Mouse (Mus musculus): Measurements from ENCODE around the gene Rpl18a. TPM values are rescaled to one million over a fixed set of nuclear protein-coding genes. Genes with fewer than 3 reads are reported as not detected.

Gene Rpl18a
- polyA plus RNA-seq, 1 experiment from 2014 or later = 2,149 TPM

DNA sequence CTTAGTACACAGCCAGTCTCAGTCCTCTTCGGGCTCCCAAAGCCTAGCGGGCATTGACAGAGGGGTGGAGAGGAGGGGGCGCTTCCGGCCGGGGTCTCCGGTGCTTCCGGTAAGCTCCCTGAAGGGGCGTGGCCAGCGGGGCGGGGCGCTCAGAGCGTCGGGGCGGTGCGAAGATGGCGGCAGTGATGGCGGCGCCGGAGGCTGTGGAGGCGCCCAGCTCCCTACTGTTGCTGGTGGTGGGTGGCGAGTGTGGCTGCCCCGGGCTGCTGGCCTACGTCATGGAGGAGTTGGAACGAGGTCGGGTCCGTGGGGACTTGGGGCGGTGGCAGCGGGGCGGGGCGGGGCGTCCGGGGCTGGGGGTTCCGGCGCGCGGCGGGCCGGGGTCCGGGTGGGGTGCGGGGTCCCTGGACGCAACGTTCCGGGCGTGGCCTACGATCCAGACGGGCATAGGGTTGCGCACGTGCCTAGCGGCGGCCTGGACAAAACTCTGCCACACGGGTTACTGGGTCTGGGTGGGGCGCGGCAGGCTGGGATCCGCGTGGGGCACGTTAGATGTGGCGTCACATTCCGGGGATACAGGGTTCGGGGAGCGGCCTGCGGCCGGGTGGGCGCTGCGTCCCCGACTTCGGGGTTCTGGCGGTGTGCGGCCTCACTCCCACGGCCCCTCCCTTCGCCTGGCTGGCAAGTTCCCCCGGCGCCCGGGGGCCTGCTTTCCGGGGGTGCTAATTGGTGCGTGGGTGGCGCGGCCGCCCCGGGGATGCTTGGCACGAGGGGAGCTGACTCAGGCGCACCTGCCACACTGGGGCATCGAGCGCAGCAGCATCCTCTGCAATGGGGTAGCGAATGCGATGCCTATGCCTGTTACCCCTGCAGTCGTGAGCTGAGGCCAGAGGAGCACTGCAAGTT is 8.9 kb upstream of the Rpl18a start, which contains the start of gene Map1s:
Gene Map1s (plus strand): TSS at position 102 of the 906 bp plus-strand sequence.
- Histone ChIP-seq H3K9me3 (replicated peaks; ENCODE audit: control insufficient read depth, low read length) (no peaks in the 10 kb centered on the region), H3K4me2 (ENCODE audit: low read depth, low read length) (peak within 1 kb of the TSS; percentile 92), H3K27me3 (ENCODE audit: control insufficient read depth, insufficient read depth, low read depth, low read length) (no peaks in the 10 kb centered on the region), H3K4me3 (ENCODE audit: low read depth, low read length) (peak within 1 kb of the TSS; percentile 81), H3K27ac (ENCODE audit: low read length) (peak within 1 kb of the TSS; percentile 75), H3K9ac (ENCODE audit: low read depth, low read length) (peak within 1 kb of the TSS; percentile 85), H3K4me1 (ENCODE audit: control insufficient read depth, low read depth, low read length) (peaks cover 20% of the 10 kb centered on the region), H3K36me3 (ENCODE audit: control insufficient read depth, insufficient read depth) (no peaks in the 10 kb centered on the region)
- WGBS (ENCODE audit: insufficient replicate concordance) = 1% methylated on average over 85 of the region's 86 CpGs
- ATAC-seq (ENCODE audit: low read depth) = peak; percentile 77

DNA sequence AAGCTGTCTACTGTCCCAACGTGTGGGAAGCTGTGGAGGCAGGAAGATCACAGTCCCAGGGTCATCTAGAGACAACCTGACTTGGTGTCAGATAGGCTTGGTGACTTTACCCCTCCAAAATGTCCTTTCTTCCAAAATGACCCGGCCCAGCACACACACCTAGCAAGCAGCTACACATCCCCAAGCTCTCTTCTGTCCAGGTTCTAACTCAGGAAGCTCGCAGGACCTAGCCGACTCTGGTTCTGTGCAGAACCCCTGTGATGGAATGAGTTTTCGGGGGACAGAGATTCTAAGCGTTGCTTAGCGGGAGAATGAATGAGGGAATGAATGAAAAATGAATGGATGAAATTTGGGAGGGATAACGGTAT is 8.2 kb upstream of the Rpl18a start:
- no peaks in the 10 kb centered on the region for H3K36me3 ChIP-seq (ENCODE audit: control insufficient read depth, insufficient read depth)
- peak overlapping the region; percentile 81 for H3K4me3 ChIP-seq (ENCODE audit: low read depth, low read length)
- H3K4me1 ChIP-seq (ENCODE audit: control insufficient read depth, low read depth, low read length) = peaks cover 20% of the 10 kb centered on the region
- peak overlapping the region; percentile 75 for H3K27ac ChIP-seq (ENCODE audit: low read length)
- H3K27me3 ChIP-seq (ENCODE audit: control insufficient read depth, insufficient read depth, low read depth, low read length) = no peaks in the 10 kb centered on the region
- 6% methylated on average over 8 of the region's 8 CpGs for WGBS (ENCODE audit: insufficient replicate concordance)
- H3K9ac ChIP-seq (ENCODE audit: low read depth, low read length) = peak overlapping the region; percentile 85
- no peak for ATAC-seq (ENCODE audit: low read depth)
- peak overlapping the region; percentile 92 for H3K4me2 ChIP-seq (ENCODE audit: low read depth, low read length)
- no peaks in the 10 kb centered on the region for H3K9me3 ChIP-seq (replicated peaks; ENCODE audit: control insufficient read depth, low read length)

DNA sequence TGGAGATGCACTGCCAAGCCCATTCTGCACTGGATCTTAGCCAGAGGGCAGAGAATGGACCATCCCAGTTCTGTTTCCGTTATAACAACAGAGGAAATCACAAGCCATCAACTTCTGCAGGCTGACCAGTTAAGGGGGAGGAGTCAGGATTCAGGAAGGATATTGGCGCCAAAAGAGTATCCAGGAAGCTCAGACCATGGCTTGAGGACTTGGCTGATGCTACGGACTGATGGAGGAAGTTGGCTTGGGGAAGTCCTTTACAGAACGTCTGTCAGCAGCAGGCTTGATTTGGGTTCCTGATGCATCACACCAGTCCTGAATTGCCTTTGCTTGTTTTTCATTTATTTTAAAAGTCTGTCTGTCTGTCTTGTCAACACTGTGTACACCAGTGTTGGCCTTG is 7.3 kb upstream of the Rpl18a start:
- H3K4me2 ChIP-seq (ENCODE audit: low read depth, low read length) = no peak overlapping the region
- H3K4me3 ChIP-seq (ENCODE audit: low read depth, low read length) = no peak overlapping the region

DNA sequence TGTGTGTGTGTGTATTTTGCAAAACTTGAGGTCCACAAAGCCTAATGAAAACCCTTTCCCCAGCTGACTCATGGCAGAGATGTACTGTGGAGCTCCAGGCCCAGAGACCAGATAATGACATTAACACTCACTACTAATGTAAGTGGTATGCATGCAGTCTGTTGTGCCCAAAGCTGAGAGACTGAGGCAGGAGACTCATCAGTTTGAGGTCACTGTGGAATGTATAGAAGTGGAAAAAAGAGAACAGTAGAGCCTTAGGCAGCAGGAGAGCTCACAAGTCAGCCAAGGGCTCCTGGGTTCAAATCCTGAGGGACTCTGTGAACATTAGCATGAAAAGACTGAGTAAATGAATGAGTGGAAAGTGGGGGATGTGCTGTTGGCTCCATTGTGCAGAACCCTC is 6.4 kb upstream of the Rpl18a start:
- Histone ChIP-seq H3K27ac (ENCODE audit: low read length) (no peak overlapping the region), H3K4me3 (ENCODE audit: low read depth, low read length) (no peak overlapping the region)
- ATAC-seq (ENCODE audit: low read depth) = no peak

More for the DNA sequence above, 7.3 kb upstream of the Rpl18a start:
- 21% methylated on average over 4 of the region's 4 CpGs for whole genome bisulfite sequencing (ENCODE audit: insufficient replicate concordance)
- Histone ChIP-seq H3K36me3 (ENCODE audit: control insufficient read depth, insufficient read depth) (no peaks in the 10 kb centered on the region), H3K4me1 (ENCODE audit: control insufficient read depth, low read depth, low read length) (peaks cover 20% of the 10 kb centered on the region), H3K9ac (ENCODE audit: low read depth, low read length) (no peak overlapping the region), H3K27ac (ENCODE audit: low read length) (peak overlapping the region; percentile 75; the same call in 1 of the 2 replicates), H3K9me3 (replicated peaks; ENCODE audit: control insufficient read depth, low read length) (no peaks in the 10 kb centered on the region), H3K27me3 (ENCODE audit: control insufficient read depth, insufficient read depth, low read depth, low read length) (no peaks in the 10 kb centered on the region)
- no peak for ATAC-seq (ENCODE audit: low read depth)

DNA sequence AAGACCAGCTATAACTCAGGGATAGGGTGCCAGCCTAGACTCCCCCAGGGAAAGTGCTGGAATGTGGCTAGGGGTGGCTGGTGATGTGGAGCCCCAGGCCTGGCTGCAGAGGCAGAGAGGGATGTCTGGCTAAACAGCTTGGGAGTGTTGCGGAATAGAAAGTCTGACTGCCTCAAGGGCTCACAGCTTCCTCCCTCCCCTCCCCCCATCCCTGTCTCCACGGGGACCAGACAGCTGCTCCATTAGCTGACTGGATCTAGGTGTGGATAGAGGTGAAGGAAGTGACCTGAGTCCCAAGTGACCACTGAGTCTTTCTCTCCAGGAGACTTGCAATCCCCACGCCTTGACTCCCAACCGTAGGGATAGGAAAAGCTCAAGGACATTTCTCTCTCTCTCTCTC is 5.9 kb upstream of the Rpl18a start:
- H3K27ac ChIP-seq (ENCODE audit: low read length) = no peak overlapping the region
- no peaks in the 10 kb centered on the region for H3K36me3 ChIP-seq (ENCODE audit: control insufficient read depth, insufficient read depth)
- WGBS (ENCODE audit: insufficient replicate concordance) = 60% methylated on average over 4 of the region's 4 CpGs
- peaks cover 24% of the 10 kb centered on the region for H3K4me1 ChIP-seq (ENCODE audit: control insufficient read depth, low read depth, low read length)
- no peak overlapping the region for H3K9ac ChIP-seq (ENCODE audit: low read depth, low read length)
- no peaks in the 10 kb centered on the region for H3K27me3 ChIP-seq (ENCODE audit: control insufficient read depth, insufficient read depth, low read depth, low read length)
- no peak for ATAC-seq (ENCODE audit: low read depth)
- no peak overlapping the region for H3K4me3 ChIP-seq (ENCODE audit: low read depth, low read length)
- H3K9me3 ChIP-seq (replicated peaks; ENCODE audit: control insufficient read depth, low read length) = no peaks in the 10 kb centered on the region
- H3K4me2 ChIP-seq (ENCODE audit: low read depth, low read length) = no peak overlapping the region

More for the DNA sequence above, 6.4 kb upstream of the Rpl18a start:
- Histone ChIP-seq H3K9ac (ENCODE audit: low read depth, low read length) (no peak overlapping the region), H3K4me1 (ENCODE audit: control insufficient read depth, low read depth, low read length) (peaks cover 20% of the 10 kb centered on the region), H3K4me2 (ENCODE audit: low read depth, low read length) (no peak overlapping the region), H3K27me3 (ENCODE audit: control insufficient read depth, insufficient read depth, low read depth, low read length) (no peaks in the 10 kb centered on the region), H3K9me3 (replicated peaks; ENCODE audit: control insufficient read depth, low read length) (no peaks in the 10 kb centered on the region), H3K36me3 (ENCODE audit: control insufficient read depth, insufficient read depth) (no peaks in the 10 kb centered on the region)

DNA sequence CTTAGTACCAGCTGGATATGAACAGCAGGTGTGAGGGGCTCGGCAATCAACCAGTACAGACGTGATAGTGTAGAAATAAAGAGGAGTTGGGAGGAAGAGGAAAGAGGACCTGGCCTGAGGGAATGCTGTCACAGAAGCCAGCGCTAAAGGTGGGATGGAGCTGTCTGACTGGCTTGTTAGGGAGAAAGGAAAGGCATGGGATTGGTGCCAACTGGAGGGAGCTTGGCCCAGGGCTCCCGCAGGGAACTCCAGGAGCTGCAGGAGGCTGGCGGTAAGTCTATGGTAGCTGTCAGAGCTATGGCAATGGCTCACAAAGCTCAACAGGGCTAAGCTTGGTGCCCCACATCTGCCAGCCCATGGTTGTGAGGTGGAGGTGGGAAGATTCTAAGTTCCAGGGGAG is 5.0 kb upstream of the Rpl18a start:
- WGBS (ENCODE audit: insufficient replicate concordance) = 50% methylated on average over 5 of the region's 5 CpGs

DNA sequence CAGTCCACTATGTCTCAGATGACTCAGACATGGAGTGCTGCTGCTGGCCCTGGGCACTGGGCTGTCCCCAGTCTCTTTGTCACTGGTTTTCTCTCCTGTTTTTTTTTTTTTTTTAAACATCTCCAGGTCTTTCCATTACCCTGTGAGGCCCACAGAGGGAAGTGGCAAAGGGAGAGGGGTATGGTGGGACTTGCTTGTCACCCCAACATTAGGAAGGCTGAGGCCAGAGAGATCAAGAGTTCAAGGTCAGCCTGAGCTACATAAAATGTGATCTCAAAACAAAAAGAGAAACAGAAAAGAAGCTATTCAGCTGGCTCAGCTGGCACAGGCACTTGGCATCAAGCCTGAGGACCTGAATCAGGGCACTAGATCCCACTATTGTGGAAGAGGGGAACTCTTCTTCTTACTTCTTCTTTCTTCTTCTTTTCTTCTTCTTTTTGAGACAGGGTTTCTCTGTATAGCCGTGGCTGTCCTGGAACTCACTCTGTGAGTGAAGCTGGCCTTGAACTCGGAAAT is 3.7 kb upstream of the Rpl18a start:
- Histone ChIP-seq H3K4me3 (ENCODE audit: low read depth, low read length) (no peak overlapping the region), H3K27me3 (ENCODE audit: control insufficient read depth, insufficient read depth, low read depth, low read length) (no peaks in the 10 kb centered on the region), H3K4me1 (ENCODE audit: control insufficient read depth, low read depth, low read length) (peaks cover 22% of the 10 kb centered on the region), H3K27ac (ENCODE audit: low read length) (no peak overlapping the region), H3K9ac (ENCODE audit: low read depth, low read length) (no peak overlapping the region), H3K36me3 (ENCODE audit: control insufficient read depth, insufficient read depth) (no peaks in the 10 kb centered on the region), H3K9me3 (replicated peaks; ENCODE audit: control insufficient read depth, low read length) (no peaks in the 10 kb centered on the region), H3K4me2 (ENCODE audit: low read depth, low read length) (no peak overlapping the region)
- 45% methylated on average over 2 of the region's 2 CpGs for WGBS (ENCODE audit: insufficient replicate concordance)
- ATAC-seq (ENCODE audit: low read depth) = no peak

More for the DNA sequence above, 5.0 kb upstream of the Rpl18a start:
- no peak overlapping the region for H3K4me3 ChIP-seq (ENCODE audit: low read depth, low read length)
- no peak overlapping the region for H3K4me2 ChIP-seq (ENCODE audit: low read depth, low read length)
- peaks cover 24% of the 10 kb centered on the region for H3K4me1 ChIP-seq (ENCODE audit: control insufficient read depth, low read depth, low read length)
- H3K27ac ChIP-seq (ENCODE audit: low read length) = no peak overlapping the region
- no peaks in the 10 kb centered on the region for H3K27me3 ChIP-seq (ENCODE audit: control insufficient read depth, insufficient read depth, low read depth, low read length)
- no peaks in the 10 kb centered on the region for H3K9me3 ChIP-seq (replicated peaks; ENCODE audit: control insufficient read depth, low read length)
- H3K9ac ChIP-seq (ENCODE audit: low read depth, low read length) = no peak overlapping the region
- ATAC-seq (ENCODE audit: low read depth) = no peak
- H3K36me3 ChIP-seq (ENCODE audit: control insufficient read depth, insufficient read depth) = no peaks in the 10 kb centered on the region

DNA sequence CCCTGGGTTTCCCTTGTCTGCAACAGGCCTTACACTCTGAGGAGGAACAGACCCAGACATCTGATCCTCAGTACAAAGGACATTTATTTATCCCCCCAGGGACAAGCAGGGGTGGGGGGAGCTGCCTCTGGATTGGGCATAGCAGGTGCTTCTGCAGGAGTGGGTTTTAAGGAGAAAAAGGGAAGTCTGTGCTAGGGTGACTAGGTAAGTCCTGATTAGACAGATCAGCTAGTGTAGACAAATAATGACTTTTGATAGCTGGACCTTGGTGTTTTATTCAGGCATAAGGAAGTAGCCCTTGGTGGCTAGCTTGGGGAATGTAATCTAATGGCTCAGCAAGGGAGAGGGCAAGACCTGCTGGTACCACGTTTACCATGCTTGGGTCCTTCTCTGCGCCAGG is 2.0 kb upstream of the Rpl18a start:
- 74% methylated on average over 2 of the region's 2 CpGs for WGBS (ENCODE audit: insufficient replicate concordance)

DNA sequence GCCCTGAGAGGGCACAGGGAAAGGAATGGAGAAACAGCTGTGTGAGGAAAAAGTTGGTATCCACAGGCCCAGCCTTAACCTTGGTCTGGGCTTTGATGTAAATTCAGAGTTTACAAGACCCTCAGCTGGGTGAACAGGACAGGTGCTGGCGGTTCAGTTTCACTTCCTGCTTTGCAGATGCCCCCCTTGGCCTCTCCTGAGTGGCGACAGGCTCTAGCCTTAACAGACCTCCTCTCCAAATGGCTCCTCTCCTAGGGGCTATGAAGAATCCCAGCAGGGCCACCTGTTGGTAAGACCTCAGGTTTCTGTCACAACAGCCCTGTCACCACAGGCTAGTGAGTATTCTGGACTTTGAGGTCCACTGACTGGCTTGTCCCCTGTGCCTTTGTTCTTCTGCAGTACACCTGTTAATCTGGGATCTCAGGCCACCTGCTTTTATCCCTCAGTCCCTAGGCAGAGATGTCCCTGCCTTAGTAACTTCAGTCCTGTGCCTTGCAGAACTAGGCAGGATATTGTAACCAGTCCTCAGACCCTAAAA is 1.5 kb upstream of the Rpl18a start:
- Histone ChIP-seq H3K27me3 (ENCODE audit: control insufficient read depth, insufficient read depth, low read depth, low read length) (peaks cover 3% of the 10 kb centered on the region; the same call in 1 of the 2 replicates), H3K4me3 (ENCODE audit: low read depth, low read length) (no peak overlapping the region), H3K36me3 (ENCODE audit: control insufficient read depth, insufficient read depth) (peaks cover 21% of the 10 kb centered on the region), H3K9me3 (replicated peaks; ENCODE audit: control insufficient read depth, low read length) (no peaks in the 10 kb centered on the region), H3K9ac (ENCODE audit: low read depth, low read length) (no peak overlapping the region), H3K27ac (ENCODE audit: low read length) (no peak overlapping the region), H3K4me1 (ENCODE audit: control insufficient read depth, low read depth, low read length) (peaks cover 16% of the 10 kb centered on the region), H3K4me2 (ENCODE audit: low read depth, low read length) (0 out of 2 replicates have a peak overlapping the region, but pooled peaks have one; percentile 86)
- no peak for ATAC-seq (ENCODE audit: low read depth)
- WGBS (ENCODE audit: insufficient replicate concordance) = 13% methylated on average over 2 of the region's 2 CpGs

More for the DNA sequence above, 2.0 kb upstream of the Rpl18a start:
- no peak for ATAC-seq (ENCODE audit: low read depth)
- Histone ChIP-seq H3K9me3 (replicated peaks; ENCODE audit: control insufficient read depth, low read length) (no peaks in the 10 kb centered on the region), H3K27ac (ENCODE audit: low read length) (no peak overlapping the region), H3K4me1 (ENCODE audit: control insufficient read depth, low read depth, low read length) (peaks cover 16% of the 10 kb centered on the region), H3K36me3 (ENCODE audit: control insufficient read depth, insufficient read depth) (peaks cover 16% of the 10 kb centered on the region), H3K4me2 (ENCODE audit: low read depth, low read length) (no peak overlapping the region), H3K27me3 (ENCODE audit: control insufficient read depth, insufficient read depth, low read depth, low read length) (no peaks in the 10 kb centered on the region), H3K9ac (ENCODE audit: low read depth, low read length) (no peak overlapping the region), H3K4me3 (ENCODE audit: low read depth, low read length) (no peak overlapping the region)
